8 mouse cellular contexts compared by ENCODE assay signal in the genomic region with DNA sequence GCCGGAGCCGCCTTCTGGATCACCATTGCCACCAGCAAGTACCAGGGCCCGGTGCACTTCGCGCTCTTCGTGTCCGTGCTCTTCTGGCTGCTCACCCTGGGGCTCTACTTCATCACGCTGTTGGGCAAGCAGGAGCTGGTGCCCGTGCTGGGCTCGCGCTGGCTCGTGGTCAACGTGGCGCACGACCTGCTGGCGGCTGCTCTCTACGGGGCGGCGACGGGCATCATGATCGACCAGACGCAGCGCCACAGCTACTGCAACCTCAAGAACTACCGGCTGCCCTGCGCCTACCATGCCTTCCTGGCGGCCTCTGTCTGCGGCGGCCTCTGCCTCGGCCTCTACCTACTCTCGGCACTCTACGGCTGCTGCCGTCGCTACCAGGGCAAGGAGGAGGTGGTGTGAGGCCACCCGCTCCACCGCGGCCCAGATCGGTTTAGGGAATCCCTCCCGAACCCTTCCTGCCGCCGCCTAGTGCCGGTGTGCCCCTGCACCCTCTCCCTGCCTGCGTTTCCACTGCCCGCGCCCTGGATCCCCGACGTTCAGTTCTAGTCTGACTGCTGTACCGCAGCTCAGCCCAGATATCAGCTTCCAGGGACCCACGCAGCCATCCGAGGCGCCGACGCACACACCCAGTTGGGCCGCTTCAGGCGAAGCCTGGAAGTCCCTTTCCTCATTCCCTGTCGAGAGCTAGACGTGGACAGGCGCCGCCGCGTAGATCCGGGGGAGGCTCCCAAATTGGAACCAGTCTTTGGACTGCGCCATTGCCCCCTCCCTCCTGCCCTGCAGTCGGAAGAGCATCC. TPM values are rescaled to one million over a fixed set of nuclear protein-coding genes. Genes with fewer than 3 reads are reported as not detected.
DNase-seq lines count a peak whose midpoint lies in the region; ATAC-seq and TF ChIP-seq lines count a peak whose summit lies in the region.

No protein-coding gene starts in this region.

- intact Hi-C loops in gastrocnemius, postnatal 14 days (cut with DNase I; ENCODE audit: low total_unique reads), result no loop called here

- ATAC-seq in hindbrain, postnatal 0 days, result peak; percentile 53
- ATAC-seq in limb, embryonic 15.5 days (ENCODE audit: insufficient number of reproducible peaks, low FRiP score, low TSS enrichment, low read depth), result peak; percentile 62
- peak; percentile 56 for ATAC-seq in midbrain, embryonic 15.5 days (replicated peaks)

- no peak for DNase-seq in layer of hippocampus, adult 2 months (ENCODE audit: low spot score in 2 of 2)
- DNase-seq in layer of hippocampus, adult 18-20 months (ENCODE audit: low spot score in 2 of 2), result no peak
- peak; percentile 76 to 78 for DNase-seq in cerebellum, postnatal 10 days
- DNase-seq in gastrocnemius, postnatal 14 days, result peak; percentile 76
- peak; percentile 64 for DNase-seq in hindbrain, postnatal 0 days (ENCODE audit: low spot score)
- DNase-seq in splenic B cell, adult 2 months (ENCODE audit: low read depth, low spot score), result peak; percentile 40

- H3K4me1 ChIP-seq in hindbrain, postnatal 0 days (ENCODE audit: insufficient read depth, low read length), result 0 out of 2 replicates have a peak, but pooled peaks cover 4% of the 10 kb centered on the region
- peaks cover 59% of the 10 kb centered on the region for H3K4me1 ChIP-seq in limb, embryonic 15.5 days
- H3K4me1 ChIP-seq in midbrain, embryonic 15.5 days, result peaks cover 19% of the 10 kb centered on the region

- no peaks in the 10 kb centered on the region for H3K9me3 ChIP-seq in hindbrain, postnatal 0 days (ENCODE audit: low read length)
- no peaks in the 10 kb centered on the region for H3K9me3 ChIP-seq in limb, embryonic 15.5 days
- no peaks in the 10 kb centered on the region for H3K9me3 ChIP-seq in midbrain, embryonic 15.5 days

- peak overlapping the region; percentile 83 for H3K4me2 ChIP-seq in hindbrain, postnatal 0 days (ENCODE audit: low read depth, low read length)
- H3K4me2 ChIP-seq in limb, embryonic 15.5 days, result peak overlapping the region; percentile 82
- H3K4me2 ChIP-seq in midbrain, embryonic 15.5 days, result peak overlapping the region; percentile 85

- TF ChIP-seq CTCF in layer of hippocampus, adult 2 months (conservative IDR thresholded peaks at IDR 0.05), result no peak; the same call in 1 of the 2 replicates
- TF ChIP-seq CTCF in hindbrain, postnatal 0 days (IDR thresholded peaks at IDR 0.05; ENCODE audit: low read depth), result no peak

- peak overlapping the region; percentile 68 for H3K4me3 ChIP-seq in layer of hippocampus, adult 2 months
- peak overlapping the region; percentile 57 for H3K4me3 ChIP-seq in hindbrain, postnatal 0 days (ENCODE audit: low read length)
- peak overlapping the region; percentile 77 for H3K4me3 ChIP-seq in limb, embryonic 15.5 days
- peak overlapping the region; percentile 56 for H3K4me3 ChIP-seq in midbrain, embryonic 15.5 days

- peak overlapping the region; percentile 76 for H3K9ac ChIP-seq in hindbrain, postnatal 0 days (replicated peaks; ENCODE audit: low read length)
- peak overlapping the region; percentile 88 for H3K9ac ChIP-seq in limb, embryonic 15.5 days
- H3K9ac ChIP-seq in midbrain, embryonic 15.5 days, result peak overlapping the region; percentile 60

- H3K36me3 ChIP-seq in hindbrain, postnatal 0 days (ENCODE audit: insufficient read depth, low read length), result no peaks in the 10 kb centered on the region
- peaks cover 13% of the 10 kb centered on the region for H3K36me3 ChIP-seq in limb, embryonic 15.5 days
- H3K36me3 ChIP-seq in midbrain, embryonic 15.5 days (replicated peaks), result no peaks in the 10 kb centered on the region
- no peaks in the 10 kb centered on the region for H3K36me3 ChIP-seq in splenic B cell, adult 2 months (ENCODE audit: control insufficient read depth, insufficient read depth, low read length, poor library complexity, severe bottlenecking)

- 1% methylated on average over 55 of the region's 63 CpGs for WGBS in hindbrain, postnatal 0 days
- under 1% methylated on average over 63 of the region's 63 CpGs for WGBS in limb, embryonic 15.5 days
- under 1% methylated on average over 63 of the region's 63 CpGs for WGBS in midbrain, embryonic 15.5 days

- no peaks in the 10 kb centered on the region for H3K27me3 ChIP-seq in hindbrain, postnatal 0 days (ENCODE audit: insufficient read depth, low read length)
- H3K27me3 ChIP-seq in limb, embryonic 15.5 days, result no peaks in the 10 kb centered on the region
- peaks cover 18% of the 10 kb centered on the region for H3K27me3 ChIP-seq in midbrain, embryonic 15.5 days (replicated peaks)
- H3K27me3 ChIP-seq in splenic B cell, adult 2 months (ENCODE audit: control insufficient read depth, insufficient read depth, low read length, poor library complexity, severe bottlenecking), result no peaks in the 10 kb centered on the region

- peak overlapping the region; percentile 86 for H3K27ac ChIP-seq in layer of hippocampus, adult 2 months
- peak overlapping the region; percentile 74 for H3K27ac ChIP-seq in hindbrain, postnatal 0 days
- H3K27ac ChIP-seq in limb, embryonic 15.5 days, result peak overlapping the region; percentile 97
- H3K27ac ChIP-seq in midbrain, embryonic 15.5 days, result peak overlapping the region; percentile 65

RNA-seq across cellular contexts. Expression of gene Marveld1, which starts 0.8 kb away (rescaled TPM):
- total RNA-seq in layer of hippocampus, adult 2 months (2021), result 1 to 10 TPM; 7.0 to 8.3 TPM
- total RNA-seq in layer of hippocampus, adult 18-20 months (2021), result 1 to 10 TPM; 5.1 to 5.8 TPM
- total RNA-seq in gastrocnemius, postnatal 14 days (2021), result 10 to 100 TPM; 11.4 to 13.9 TPM
- total RNA-seq in hindbrain, postnatal 0 days (2014; rRNA removed), result 14.0 and 16.5 TPM in 2 replicates
- 2.8 and 3.2 TPM in 2 replicates for polyA plus RNA-seq in hindbrain, postnatal 0 days (2015; fragmentation: Nextera tagmentation; extraction: Ambion mirVana)
- 15.2 and 16.6 TPM in 2 replicates for polyA plus RNA-seq in limb, embryonic 15.5 days (2015; fragmentation: Nextera tagmentation; extraction: Ambion mirVana)
- 2.9 and 4.6 TPM in 2 replicates for polyA plus RNA-seq in midbrain, embryonic 15.5 days (2015; fragmentation: Nextera tagmentation; extraction: Ambion mirVana)

RNA-seq across cellular contexts. Expression of gene Zfyve27, which starts 15.8 kb away (rescaled TPM):
- total RNA-seq in layer of hippocampus, adult 2 months (2021), result 100 to 1,000 TPM in 1 of 2 experiments, 10 to 100 TPM in 1; 91.7 to 101 TPM
- 10 to 100 TPM; 90.6 to 94.5 TPM for total RNA-seq in layer of hippocampus, adult 18-20 months (2021)
- total RNA-seq in gastrocnemius, postnatal 14 days (2021), result 10 to 100 TPM; 11.9 to 14.4 TPM
- 90.9 and 95.0 TPM in 2 replicates for total RNA-seq in hindbrain, postnatal 0 days (2014; rRNA removed)
- polyA plus RNA-seq in hindbrain, postnatal 0 days (2015; fragmentation: Nextera tagmentation; extraction: Ambion mirVana), result 45.1 and 48.9 TPM in 2 replicates
- polyA plus RNA-seq in limb, embryonic 15.5 days (2015; fragmentation: Nextera tagmentation; extraction: Ambion mirVana), result 22.5 and 25.0 TPM in 2 replicates
- 70.3 and 74.2 TPM in 2 replicates for polyA plus RNA-seq in midbrain, embryonic 15.5 days (2015; fragmentation: Nextera tagmentation; extraction: Ambion mirVana)

RNA-seq across cellular contexts. Expression of gene Avpi1, which starts 19.1 kb away (rescaled TPM):
- total RNA-seq in layer of hippocampus, adult 2 months (2021), result 10 to 100 TPM; 18.0 to 20.7 TPM
- total RNA-seq in layer of hippocampus, adult 18-20 months (2021), result 10 to 100 TPM; 18.8 to 20.6 TPM
- 10 to 100 TPM; 10.5 to 11.0 TPM for total RNA-seq in gastrocnemius, postnatal 14 days (2021)
- total RNA-seq in hindbrain, postnatal 0 days (2014; rRNA removed), result 13.5 and 23.7 TPM in 2 replicates
- 16.4 and 18.0 TPM in 2 replicates for polyA plus RNA-seq in hindbrain, postnatal 0 days (2015; fragmentation: Nextera tagmentation; extraction: Ambion mirVana)
- 38.7 and 41.2 TPM in 2 replicates for polyA plus RNA-seq in limb, embryonic 15.5 days (2015; fragmentation: Nextera tagmentation; extraction: Ambion mirVana)
- 6.3 and 7.3 TPM in 2 replicates for polyA plus RNA-seq in midbrain, embryonic 15.5 days (2015; fragmentation: Nextera tagmentation; extraction: Ambion mirVana)

RNA-seq across cellular contexts. Expression of gene Sfrp5, which starts 54.1 kb away (rescaled TPM):
- total RNA-seq in layer of hippocampus, adult 2 months (2021), result under 1 TPM; 0.25 to 0.26 TPM
- total RNA-seq in layer of hippocampus, adult 18-20 months (2021), result under 1 TPM; 0.23 to 0.42 TPM
- total RNA-seq in gastrocnemius, postnatal 14 days (2021), result 1 to 10 TPM; 4.2 to 8.9 TPM
- total RNA-seq in hindbrain, postnatal 0 days (2014; rRNA removed), result 1.2 and 1.8 TPM in 2 replicates
- 1.6 and 2.0 TPM in 2 replicates for polyA plus RNA-seq in hindbrain, postnatal 0 days (2015; fragmentation: Nextera tagmentation; extraction: Ambion mirVana)
- 10.6 and 12.0 TPM in 2 replicates for polyA plus RNA-seq in limb, embryonic 15.5 days (2015; fragmentation: Nextera tagmentation; extraction: Ambion mirVana)
- polyA plus RNA-seq in midbrain, embryonic 15.5 days (2015; fragmentation: Nextera tagmentation; extraction: Ambion mirVana), result 1.1 and 1.3 TPM in 2 replicates

RNA-seq across cellular contexts. Expression of gene Pi4k2a, which starts 57.7 kb away (rescaled TPM):
- total RNA-seq in layer of hippocampus, adult 2 months (2021), result 10 to 100 TPM; 62.5 to 68.2 TPM
- total RNA-seq in layer of hippocampus, adult 18-20 months (2021), result 10 to 100 TPM; 69.2 to 69.6 TPM
- 10 to 100 TPM; 14.0 to 14.7 TPM for total RNA-seq in gastrocnemius, postnatal 14 days (2021)
- total RNA-seq in hindbrain, postnatal 0 days (2014; rRNA removed), result 18.3 and 21.7 TPM in 2 replicates
- 33.9 and 36.4 TPM in 2 replicates for polyA plus RNA-seq in hindbrain, postnatal 0 days (2015; fragmentation: Nextera tagmentation; extraction: Ambion mirVana)
- polyA plus RNA-seq in limb, embryonic 15.5 days (2015; fragmentation: Nextera tagmentation; extraction: Ambion mirVana), result 17.6 and 23.7 TPM in 2 replicates
- polyA plus RNA-seq in midbrain, embryonic 15.5 days (2015; fragmentation: Nextera tagmentation; extraction: Ambion mirVana), result 30.1 and 30.6 TPM in 2 replicates

Comparison
In these comparisons a context has a peak if more than half of its experiments do, and no peak if none do; other contexts are left out.
1. DNase-seq: peak in cerebellum, postnatal 10 days (2 of 2), gastrocnemius, postnatal 14 days (single experiment), hindbrain, postnatal 0 days (single experiment) and splenic B cell, adult 2 months (single experiment); none in layer of hippocampus, adult 2 months (0 of 2) and layer of hippocampus, adult 18-20 months (0 of 2).
2. Peak in every context shown above with its lines, with median percentiles within 50 percentile points of each other: H3K27ac ChIP-seq, H3K4me3 ChIP-seq, ATAC-seq, H3K4me2 ChIP-seq and H3K9ac ChIP-seq.